Mouse (Mus musculus) bone marrow, adult 2 months (tissue): Measurements from ENCODE around the gene Arfip1.

Experiments used
- CTCF ChIP-seq: fragments of 200-500 bp; IDR thresholded peaks from 2 replicates; pipeline ENCODE4 v1.5.1; 2011; ENCODE audit warnings: low read length, control low read depth; ENCODE audit not compliant: control insufficient read depth, insufficient read depth
- POLR2A ChIP-seq: fragments of 200-500 bp; IDR thresholded peaks from 2 replicates; pipeline ENCODE4 v1.6.1; 2011; ENCODE audit warnings: low read depth, mild to moderate bottlenecking, control low read depth, low read length, borderline replicate concordance; ENCODE audit not compliant: control insufficient read depth

GRCm38 (mm10) chr3:84580716-84581115 is 1.7 kb downstream of the Arfip1 start:
- TF ChIP-seq CTCF (no peak), POLR2A (no peak)
